Mouse (Mus musculus) spleen, adult 10 weeks (tissue): ENCODE measurements around the gene Aatf. TPM values are rescaled to one million over a fixed set of nuclear protein-coding genes. Genes with fewer than 3 reads are reported as not detected.

Experiments used
- polyA plus RNA-seq: library from polyadenylated mRNA; stranded (reverse); fragments of 350-450 nt; fragmentation: Illumina TruSeq; extraction: RNeasy Lipid Tissue Mini Kit (QIAGEN cat#74804); gene quantifications from one replicate; pipeline ENCODE4 v1.2.3, GENCODE M21; 2015; ENCODE audit warnings: low replicate concordance; ENCODE audit not compliant: insufficient read depth

Gene Aatf
- 39.6 TPM for polyA plus RNA-seq

GRCm38 (mm10) chr11:84513171-84514116 is at the start of gene Aatf:
Gene Aatf, minus strand, starts transcription at chr11:84513522.

DNA sequence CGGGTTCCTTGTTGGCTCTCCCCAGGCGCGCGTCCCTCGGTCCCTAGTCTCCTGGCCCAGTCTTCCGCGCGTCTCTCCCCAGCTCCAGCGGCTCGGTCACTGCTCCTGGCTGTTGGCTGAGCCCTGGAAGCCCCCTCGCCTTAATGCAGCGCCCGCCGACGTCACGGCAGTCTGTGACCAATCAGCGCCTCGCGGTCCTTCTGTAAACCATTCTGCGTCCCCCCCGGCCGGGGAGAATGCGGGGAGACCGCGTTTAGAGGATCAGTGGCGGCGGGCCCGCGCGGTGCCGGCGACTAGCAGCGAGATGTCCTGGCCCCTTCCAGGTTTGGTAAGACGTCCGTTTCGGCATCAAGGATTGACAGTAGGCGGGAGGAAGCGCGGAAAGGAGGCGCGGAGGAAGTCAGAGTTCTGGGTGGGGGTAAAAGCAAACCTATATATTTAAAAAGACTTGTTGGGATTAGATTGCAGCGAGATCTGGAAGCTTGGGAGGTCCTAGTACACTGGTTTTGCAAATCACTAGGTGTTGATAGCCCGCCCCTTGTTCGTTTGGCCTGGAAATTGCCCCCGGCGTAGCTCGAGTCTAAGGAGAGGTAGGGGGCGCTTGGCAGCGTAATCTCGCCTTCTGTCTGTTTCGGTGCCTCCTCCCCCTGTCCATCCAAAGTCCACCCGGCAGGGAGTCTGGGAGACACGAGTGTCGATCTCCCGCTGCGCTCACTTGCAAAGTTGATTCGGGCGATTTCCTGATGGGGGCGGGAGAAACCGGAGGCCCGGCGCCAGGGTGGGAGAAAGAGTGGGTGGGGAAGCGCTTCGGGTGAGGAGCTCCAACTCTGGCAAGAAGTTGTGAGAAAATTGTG is 12.3 kb upstream of the Aatf start, which contains the start of gene Lhx1:
Lhx1 (minus strand) TSS at position 115 of the 854 bp plus-strand sequence.

Other genes starting within 250 kb of the Aatf start
- gene Lhx1, start 12.0 kb upstream of the Aatf start, polyA plus RNA-seq, result 0.06 TPM